Mouse (Mus musculus): ENCODE data around the gene Rel.

DNA sequence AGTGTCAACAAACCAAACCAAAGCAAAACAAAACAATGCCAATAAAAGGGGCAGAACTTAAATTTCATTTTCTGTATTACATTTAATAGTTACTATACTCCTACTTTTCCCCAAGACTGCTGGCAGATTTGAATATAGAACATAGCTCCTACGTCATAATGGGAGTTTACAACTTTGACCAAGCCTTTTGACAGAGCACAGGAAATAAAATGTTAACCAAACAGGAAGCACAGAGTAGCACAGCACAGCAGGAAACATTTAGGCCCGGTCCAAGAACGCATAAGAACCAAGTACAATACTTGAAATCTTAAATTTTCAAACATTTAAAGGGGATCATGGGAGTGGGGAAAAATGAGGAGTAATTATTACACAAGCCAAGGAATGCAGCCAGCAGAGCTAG lies 11.3 kb upstream of the Rel start:
- no peak for TF ChIP-seq CTCF (IDR thresholded peaks at IDR 0.05; ENCODE audit: low read depth, low read length)
- TF ChIP-seq POLR2A (IDR thresholded peaks at IDR 0.05; ENCODE audit: extremely low read depth, insufficient read depth, low read length), result no peak

All from liver, adult 2 months (tissue).